Mouse (Mus musculus): ENCODE measurements around the gene Hdac9. TPM values are rescaled to one million over a fixed set of nuclear protein-coding genes. Genes with fewer than 3 reads are reported as not detected.

The Hdac9 gene
- total RNA-seq, 2 experiments from 2014 or later: 46.3 to 47.5 TPM

DNA sequence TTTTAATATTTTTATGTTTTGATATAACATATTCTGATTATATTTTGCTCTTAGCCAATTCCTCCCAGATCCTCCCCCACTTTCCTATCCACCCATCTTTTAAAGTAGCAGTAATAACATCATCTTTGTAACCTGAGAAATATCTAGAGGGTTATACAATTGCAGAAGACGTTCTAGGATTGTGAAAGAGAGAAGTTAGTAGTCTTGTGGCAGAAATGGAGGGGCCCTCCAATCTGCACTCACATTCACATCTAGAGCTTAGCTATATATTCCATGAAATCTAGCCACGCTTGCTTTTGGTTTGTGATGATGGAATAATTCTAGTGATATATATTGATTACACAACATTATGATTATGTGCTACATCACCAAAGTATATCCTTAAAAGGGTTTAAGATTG, 106.7 kb downstream of the Hdac9 start:
- DNase-seq: no peak
- intact Hi-C loops (cut with DNase I): no loop called here

DNA sequence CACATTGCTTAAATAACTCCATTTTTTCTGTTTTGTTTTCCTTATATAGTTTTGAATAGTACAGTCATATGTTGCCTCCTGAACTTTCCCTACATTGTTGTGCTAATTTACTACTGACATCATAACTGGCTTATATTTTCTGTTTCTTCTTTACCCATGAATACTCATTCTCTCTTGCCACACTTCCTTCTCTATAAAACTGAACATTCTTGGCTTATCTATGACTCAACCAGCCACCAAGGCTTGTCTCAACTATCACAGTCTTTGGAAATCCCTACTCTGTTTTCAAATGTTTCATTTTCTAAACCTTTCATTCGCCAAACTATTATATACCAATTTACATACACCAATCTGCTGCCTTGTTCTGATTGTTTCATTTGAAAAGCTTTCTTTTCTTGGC, 108.7 kb downstream of the Hdac9 start:
- no peak for DNase-seq
- intact Hi-C loops (cut with DNase I): no loop called here

DNA sequence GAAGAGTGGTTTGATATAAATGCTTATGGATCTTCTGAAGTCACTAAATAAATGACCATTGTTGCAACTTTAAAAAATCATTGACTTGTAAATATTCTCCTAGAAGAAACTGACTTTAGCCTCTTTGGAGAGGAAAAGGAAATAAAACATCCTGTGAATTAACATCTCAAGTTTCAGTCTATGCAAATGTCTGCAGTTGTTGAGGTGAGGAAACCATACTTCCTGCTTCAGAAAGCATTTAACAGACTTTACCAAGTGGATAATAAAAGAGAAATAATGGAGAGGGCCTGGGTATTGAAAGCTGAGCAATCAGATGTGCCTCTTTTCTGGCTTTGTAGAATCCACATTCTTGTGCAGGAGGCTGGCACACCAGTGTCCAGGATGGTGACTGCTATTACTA, 110.4 kb downstream of the Hdac9 start:
- DNase-seq: no peak
- intact Hi-C loops (cut with DNase I): no loop called here

DNA sequence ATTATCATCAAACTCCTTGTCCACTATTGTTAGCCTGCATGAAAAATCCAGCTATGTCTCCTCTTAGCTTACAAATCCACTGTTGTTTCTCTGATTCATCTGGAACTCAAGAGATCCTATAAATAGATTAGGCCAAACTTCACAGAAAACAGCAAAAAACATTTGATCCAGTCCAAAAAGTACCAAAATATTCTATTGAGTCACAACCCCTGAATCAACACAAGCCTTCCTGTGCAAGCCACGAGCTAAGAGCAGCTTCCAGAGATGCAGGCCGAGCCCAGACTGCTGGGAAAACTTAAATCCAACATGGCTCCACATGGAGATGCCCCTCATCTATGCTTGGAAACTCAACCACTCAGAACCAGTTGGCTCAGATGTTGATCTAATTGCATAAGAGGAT, 113.2 kb downstream of the Hdac9 start:
- no peak for DNase-seq
- intact Hi-C loops (cut with DNase I): no loop called here

DNA sequence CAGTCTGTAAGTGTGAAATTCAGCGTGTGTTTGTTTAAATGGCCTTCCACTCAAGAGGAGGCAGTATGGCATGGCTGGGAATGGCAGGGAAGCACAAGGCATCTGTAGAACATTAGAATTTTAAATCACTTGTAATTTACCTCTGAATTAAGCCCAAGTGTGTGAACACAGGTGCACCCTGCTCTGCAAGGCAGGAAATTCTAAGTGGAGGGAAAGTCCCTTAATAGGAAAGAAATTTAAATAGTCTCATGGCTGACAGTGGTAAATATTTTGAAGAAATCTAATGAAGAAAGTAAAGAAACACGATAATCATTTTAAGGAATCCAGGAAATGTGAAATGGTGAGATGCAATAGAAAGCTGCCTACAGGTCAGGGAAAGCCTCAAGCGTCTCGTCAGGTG, 114.6 kb downstream of the Hdac9 start:
- intact Hi-C loops (cut with DNase I): no loop called here
- DNase-seq: no peak

DNA sequence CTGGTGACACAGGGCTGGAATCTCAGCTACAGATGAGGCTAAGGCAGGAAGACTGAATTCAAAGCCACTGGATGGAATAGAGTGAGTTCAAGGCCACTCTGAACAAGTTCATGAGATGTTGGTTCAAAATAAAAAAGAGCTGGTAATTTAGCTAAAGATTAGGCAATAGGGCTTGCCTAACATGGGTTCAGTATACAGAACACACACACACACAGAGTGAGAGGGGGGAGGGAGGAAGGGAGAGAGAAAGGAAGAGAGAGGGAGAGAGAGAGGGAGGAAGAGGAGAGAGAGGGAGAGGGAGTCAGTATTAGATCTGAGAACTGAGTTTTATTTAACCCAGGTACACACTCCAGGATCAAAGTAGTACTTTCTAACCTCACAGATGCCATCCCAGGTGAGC, 115.1 kb downstream of the Hdac9 start:
- no peak for DNase-seq
- intact Hi-C loops (cut with DNase I): no loop called here

DNA sequence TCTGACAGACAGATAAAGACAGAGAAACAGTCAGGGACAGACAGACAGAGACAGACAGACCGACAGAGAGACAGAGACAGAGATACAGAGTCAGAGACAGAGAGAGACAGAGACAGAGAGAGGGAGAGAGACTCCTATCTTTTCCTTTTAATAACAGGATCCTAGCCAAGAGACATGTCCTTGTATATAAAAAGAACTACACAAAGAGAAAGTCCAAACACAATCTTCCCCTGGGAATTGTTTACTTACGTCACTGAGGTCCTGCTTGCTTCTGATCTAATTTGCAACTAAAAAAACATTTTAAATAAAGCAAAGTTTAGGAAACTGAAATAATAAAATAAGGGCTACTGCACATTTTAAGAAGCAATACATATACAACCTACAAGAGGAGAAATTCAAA, 119.5 kb downstream of the Hdac9 start:
- intact Hi-C loops (cut with DNase I): no loop called here
- no peak for DNase-seq

DNA sequence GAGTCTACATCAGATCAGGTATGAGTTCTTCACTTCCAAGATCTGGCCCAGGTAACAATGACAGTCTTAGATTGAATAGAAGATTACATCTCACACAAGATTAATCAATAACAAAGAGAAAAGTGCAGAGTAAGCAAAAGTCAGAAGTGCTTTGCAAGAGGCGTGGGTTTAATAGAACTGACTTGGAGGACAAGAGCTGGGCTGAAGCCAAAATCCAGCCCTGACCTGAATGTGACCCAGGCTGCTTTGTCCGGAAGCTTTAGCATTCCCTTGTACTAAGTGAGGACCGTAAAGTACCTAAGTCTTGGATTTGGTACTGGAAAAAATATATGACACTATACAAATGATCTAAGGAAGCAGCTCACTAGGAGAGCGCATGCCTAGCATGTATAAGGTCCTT, 121.4 kb downstream of the Hdac9 start:
- no peak for DNase-seq
- intact Hi-C loops (cut with DNase I): no loop called here

DNA sequence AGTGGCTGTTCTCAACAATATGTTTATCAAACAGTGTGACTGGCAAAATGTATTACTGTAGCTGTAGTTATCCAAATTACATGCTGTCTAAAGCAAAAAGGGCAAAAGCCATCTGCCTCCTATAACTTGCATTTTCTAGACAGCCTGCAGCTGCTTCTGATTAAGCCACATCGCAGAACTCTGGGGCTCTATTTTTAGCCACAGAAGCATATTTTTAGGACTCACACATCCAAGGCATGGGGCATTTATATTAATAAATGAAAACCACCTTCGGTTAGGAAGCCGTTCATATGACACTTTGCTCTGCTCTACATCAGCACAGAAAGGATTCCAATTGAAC, 124.8 kb downstream of the Hdac9 start:
- no peak for DNase-seq
- intact Hi-C loops (cut with DNase I): no loop called here

DNA sequence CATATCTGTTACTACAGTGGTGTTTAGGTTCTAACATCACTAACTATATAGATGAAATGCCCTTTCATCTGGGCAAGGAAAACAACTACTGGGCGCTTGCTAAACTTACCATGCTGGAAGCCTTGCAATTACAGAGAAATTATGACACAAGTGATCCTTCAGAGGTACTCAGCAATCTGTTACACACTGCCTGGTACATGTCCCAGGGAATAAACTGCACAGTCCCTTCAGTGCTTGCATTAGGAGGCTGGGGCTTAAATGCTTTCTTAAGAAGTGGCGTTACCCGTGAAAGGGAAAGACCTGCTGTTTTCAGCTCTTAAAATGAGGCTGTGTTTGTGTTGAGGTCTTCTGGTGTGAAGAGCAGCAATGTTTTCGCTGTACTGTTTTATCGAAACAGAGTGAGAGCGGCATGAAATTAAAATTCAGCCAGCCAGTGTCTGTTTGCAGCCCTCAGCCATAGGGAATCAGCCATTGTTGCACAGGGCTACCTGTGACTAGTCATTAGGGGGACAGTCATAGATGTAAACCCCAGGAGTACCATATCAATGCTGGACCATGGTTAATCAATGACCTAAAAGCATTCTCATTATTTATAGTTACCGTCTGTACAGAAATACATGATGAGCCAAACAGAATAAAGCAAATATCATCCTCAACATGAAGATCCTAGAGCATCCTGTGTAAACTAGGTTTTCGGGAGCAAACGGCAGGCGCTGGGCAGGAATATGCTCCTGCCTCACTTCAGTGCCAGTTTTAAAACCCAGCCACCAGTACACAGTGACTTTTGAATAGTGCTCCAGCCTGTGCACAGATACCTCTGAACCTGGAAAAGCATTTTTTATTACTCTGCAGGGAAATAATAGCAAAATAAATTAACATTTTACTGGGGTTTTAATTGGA, 125.4 kb downstream of the Hdac9 start:
- DNase-seq: no peak

DNA sequence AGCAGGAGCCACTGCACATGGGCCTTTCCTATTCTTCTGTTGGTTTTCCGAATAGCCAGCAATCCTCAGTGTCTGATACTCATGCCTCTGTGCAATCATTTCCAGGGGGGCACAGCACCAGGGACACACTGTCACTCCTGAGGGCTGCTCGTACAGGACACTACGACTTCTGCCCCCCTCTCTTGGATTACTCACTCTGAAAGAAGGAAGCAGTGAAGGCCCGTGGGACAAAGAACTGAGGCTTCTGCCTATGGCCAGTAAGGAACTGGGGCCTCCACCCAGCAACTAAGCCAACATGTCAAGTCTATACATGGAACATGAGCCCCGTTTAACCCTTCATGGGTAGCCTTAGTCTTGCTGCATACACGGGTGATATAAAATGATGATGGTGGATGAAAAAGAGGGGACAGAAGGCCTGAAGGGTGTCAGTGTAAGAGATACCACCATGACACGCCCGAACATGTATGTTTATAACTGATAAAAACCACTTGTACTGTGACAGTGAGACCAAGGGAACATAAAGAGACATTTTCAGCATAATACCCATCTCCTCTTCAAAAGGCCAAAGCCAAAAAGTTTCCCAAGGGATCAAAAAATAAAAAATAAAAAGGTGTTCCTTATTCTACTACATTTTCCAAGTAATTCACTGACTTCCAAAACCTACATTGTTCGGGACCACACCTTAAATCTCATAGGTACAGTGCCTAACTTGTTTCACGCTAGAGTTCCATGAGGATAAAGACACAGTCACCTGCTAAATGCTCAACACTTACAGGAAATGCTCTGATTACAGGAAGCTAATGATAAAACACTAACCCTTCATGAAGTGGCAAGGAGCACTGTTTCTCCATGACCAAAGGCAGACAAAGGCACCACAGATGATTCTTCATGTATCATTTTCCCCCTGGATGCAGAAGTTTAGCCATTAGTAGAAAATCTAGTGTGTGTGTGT, 127.6 kb downstream of the Hdac9 start:
- no peak for DNase-seq
- intact Hi-C loops (cut with DNase I): no loop called here

More for the DNA sequence above, 125.4 kb downstream of the Hdac9 start:
- intact Hi-C loops (cut with DNase I): no loop called here

DNA sequence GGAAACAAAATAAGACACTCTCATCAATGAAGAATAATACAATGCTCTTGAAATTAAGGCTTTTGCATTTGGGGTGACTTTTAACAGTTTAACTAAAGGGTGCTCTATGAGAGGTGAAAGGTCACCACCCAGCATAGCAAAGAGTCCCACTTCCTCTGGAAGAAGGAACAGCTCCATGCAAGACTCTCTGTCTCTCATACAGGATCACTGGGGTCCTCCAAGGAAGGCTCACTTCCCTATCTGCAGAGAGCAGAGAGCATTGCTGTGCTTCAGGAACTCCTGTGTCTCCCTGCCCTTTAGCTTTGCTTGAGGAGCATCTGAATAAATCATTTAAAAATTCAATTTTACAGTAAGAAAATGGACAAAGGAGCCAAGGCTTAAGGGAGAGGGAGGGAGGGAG, 129.5 kb downstream of the Hdac9 start:
- intact Hi-C loops (cut with DNase I): no loop called here
- DNase-seq: no peak

DNA sequence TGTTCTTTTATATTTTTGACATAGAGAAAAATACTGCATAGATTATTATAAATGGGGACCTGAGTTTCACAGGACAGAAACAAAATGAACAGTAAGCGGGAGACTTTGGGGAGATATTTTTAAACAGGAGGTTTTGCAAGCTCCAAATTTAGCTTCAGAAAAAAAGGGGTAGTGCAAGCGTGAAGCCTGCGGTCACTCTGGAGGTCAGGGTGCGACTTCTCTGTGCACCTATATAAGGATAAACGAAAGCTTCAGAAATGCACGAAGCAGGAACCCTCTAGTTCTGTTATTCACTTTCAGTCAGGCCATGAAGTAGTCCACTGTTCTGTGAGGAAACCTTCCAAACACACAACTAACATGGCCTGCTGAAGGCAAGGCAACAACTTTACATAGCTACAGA, 133.3 kb downstream of the Hdac9 start:
- no peak for DNase-seq
- intact Hi-C loops (cut with DNase I): no loop called here

DNA sequence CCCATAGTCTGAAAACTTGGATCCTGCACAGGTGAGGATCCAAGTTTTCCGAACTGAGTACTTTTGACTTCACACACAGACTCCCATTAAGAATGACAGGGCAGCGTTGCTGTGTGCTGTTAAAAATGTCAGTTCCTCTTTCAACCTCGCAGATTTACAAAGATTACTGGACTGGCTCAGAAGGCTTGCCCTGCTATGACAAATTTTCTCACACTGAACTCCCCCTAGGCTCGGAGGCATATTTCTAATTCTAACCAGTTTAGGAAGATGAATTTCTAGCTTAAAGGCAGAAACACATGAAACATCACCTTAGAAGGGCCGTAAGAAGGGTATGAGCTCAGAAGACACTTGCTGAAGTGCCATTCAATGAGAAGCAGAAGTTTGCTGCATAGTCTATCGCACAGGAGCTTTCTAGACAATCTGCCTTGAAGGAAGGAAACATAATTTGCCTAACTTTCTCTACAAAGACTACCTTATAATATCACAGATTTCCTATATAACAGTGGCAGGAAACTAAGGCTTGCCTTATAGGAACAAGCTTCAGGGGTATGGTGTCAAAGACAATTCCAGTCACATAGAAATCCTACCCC, 137.4 kb downstream of the Hdac9 start:
- intact Hi-C loops (cut with DNase I): no loop called here
- DNase-seq: no peak

DNA sequence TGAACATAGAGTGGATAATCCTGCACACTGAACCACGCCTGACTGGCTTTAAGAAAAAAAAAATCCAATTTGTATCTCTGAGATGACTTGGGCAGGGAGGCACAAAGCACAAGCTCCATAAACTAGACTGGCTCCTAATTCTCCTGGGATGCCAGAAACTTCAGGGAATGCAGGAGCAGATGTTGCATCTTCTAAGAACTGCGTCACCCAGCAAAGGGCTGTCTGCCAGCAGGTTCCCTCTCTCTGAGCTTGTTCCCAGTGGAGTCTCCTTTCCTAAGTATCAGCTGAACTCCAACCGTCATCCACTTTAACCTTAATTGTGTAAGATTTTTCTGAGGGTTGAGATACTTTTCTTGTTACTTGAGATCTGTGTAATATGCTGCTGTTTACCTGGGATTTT, 140.7 kb downstream of the Hdac9 start:
- DNase-seq: peak; percentile 7
- intact Hi-C loops (cut with DNase I): no loop called here

DNA sequence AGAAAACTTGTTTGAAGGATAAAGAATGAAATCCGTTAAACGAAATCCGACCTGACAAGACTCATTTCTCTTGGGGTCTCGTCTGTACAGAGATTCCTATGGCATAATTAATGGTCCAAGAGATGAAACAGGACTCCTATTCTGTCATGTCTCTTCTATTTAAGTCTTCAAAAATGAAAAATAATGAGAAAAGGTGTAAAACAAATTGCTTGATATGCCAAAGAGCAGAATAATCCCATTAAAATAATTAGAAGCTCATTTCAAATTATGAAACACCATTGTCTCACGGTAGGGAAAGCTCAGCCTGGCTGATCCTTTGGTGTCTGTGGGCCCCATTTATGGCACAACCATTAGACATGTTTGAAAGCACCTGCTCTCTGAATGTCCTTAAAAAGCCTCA, 142.8 kb downstream of the Hdac9 start:
- DNase-seq: no peak
- intact Hi-C loops (cut with DNase I): no loop called here

DNA sequence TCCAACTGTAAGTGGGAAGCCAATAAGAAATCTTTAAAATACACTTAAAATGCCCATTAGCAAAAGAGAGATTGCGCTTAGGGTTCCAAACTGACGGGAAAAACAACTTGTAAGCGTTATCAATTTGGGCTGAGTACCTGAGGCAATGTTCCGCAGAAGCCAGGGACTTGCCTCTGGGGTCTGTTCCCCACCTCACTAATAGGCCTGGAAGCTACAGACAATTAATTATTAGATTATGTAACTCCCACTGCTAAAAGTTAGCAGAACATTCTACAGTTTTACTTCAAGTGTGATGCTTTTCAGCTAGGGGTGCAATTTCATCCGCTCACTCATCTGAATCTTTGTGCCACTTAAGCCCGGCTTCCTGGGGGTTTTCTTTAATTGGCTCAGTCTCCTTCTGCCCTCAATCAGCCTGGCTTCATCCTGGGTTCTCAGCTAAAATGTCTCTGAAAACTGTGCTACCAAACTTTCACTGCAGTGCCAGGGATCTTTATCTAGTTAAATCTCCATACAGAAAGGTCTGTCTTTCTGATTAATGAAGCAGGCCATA, 149.6 kb downstream of the Hdac9 start:
- DNase-seq: no peak
- intact Hi-C loops (cut with DNase I): no loop called here

DNA sequence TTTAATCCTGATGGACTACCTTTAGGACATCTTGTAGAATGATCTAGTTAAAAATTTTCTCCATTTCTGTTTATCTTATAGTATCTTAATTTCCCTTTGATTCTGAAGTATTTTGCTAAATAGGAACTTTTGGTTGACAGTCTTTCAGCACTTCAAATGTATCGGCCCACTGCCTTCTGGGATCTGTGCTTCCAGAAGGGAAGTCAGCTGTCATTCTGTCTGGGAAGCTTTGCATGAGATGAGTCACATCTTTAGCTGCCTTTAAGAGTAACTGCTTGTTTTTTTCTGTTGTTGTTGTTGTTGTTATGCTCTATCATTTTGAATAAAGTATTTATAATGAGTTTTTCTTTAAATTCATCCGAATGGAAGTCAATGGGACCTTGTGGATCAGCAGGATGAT, 169.6 kb downstream of the Hdac9 start:
- intact Hi-C loops (cut with DNase I): no loop called here

DNA sequence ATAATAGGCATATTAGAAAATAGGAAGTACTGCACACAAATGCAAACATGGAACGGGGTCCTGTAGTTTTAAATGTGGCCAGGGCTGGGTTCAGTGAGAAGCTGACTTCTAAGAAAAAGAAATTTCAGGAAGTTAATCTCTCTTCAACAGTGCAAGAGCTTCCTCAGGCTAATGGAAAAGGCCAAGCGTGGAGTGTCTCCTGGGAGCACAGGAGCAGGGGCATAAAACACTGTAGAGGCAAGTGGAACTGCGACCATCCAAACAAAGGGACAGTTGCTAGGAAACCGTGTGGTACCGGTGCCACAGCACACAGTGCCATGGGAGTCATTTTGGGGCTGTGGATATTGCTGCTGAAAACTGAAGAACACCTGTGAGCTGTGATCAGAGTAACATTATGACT, 191.7 kb downstream of the Hdac9 start:
- intact Hi-C loops (cut with DNase I): no loop called here
- no peak for DNase-seq

More for the DNA sequence above, 169.6 kb downstream of the Hdac9 start:
- DNase-seq: no peak

DNA sequence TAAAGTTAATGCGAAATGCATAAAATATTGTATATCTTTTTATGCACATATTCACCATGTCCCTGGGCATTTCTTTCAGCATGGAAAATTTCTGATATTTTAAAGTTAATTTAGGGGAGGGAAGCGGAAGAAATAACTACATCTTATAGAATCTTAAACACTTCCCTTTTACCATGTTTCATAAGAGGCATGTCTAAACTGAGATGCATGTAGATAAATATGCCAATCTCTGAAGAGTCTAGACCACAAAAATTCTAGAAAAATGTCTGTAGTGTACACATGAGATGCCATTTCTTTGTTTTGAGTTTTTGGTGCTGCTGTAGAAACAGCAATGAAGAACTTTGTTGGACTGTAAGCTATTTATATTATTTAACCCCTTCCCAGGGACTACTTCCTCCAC, 192.6 kb downstream of the Hdac9 start:
- intact Hi-C loops (cut with DNase I): no loop called here
- no peak for DNase-seq

DNA sequence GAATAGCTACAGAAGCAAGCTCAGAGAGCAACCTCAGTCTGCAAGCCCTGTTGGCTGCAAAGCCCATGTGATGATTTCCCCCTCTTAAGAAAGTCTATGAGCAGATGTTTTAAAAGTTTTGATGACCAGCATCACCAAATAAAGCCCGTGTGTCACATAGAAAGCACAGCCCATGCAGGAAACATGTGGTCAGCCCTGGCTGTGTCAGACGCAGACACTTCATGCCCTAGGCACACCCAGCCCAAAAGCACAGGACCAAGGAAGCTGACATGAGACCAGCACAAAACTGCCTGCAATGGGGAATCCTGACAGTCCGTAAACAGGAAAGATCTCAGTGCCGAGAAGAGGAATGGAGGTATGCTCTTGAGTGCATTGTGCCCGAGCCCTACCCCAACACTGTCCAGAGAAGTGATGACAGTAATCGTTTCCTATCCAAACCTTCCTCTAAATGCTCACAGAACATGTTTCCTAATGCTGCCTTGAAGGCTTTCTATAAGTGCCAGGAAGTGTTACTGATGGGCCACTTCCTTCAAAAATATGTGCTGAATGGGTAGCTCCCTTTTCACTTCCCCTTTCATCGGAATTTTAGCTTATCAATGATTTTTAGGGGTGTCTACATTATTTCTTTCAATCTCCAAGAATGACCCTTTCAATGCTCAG, 193.9 kb downstream of the Hdac9 start:
- no peak for DNase-seq
- intact Hi-C loops (cut with DNase I): no loop called here

Data from left cerebral cortex, postnatal 4 days (tissue).